Mouse (Mus musculus): ENCODE measurements around the gene Acox3.
"Not testable (repeated sequence)": the region's sequence is repeated elsewhere in the genome, so short reads cannot be mapped to it uniquely, and the experiment has no call there.

Acox3 gene

DNA sequence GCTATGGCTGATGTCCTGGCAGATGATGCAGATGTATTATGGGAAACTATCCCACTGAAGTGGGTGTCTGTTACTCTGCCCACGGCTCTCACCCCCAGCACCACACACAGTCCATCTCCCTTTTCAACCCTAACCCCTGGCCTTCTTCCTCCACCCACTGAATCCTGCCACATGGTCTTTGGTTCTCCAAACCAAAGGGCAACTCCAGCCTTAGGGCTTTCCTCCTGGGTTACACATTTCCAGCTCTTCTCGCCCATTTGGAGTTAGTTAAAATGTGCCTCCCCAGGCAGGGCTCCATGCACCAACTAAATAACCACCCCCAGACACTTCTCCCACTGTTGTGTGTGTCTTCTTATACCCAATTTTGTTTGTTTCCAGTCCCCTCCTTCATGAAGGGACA is 4.4 kb upstream of the Acox3 start:
- DNase-seq = no peak

DNA sequence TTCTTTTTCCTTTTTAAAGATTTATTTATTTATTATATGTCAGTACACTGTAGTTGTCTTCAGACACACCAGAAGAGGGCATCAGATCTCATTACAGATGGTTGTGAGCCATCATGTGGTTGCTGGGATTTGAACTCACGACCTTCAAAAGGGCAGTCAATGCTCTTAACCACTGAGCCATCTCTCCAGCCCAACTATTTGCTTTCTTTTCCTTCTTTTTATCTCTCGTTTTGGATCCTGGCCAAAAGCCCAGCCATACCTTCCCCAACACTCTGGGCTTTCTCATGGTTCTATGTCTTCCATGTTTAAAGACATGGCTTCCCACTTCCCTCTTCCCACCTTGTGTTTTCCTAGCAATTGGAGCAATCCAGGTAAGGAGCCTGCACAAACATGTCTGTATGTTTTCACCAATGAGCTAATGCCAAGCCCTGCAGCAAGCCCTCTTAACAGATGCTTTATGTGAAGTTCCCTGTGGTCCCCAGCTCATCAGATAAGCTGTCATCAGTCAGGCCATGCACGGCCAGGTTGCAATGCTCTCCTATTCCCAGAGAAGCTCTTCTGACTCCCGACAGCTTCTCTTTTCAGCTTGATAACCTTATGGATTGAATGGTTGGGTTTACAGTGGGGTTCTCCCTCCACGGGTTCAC is 3.5 kb upstream of the Acox3 start:
- DNase-seq = no peak

DNA sequence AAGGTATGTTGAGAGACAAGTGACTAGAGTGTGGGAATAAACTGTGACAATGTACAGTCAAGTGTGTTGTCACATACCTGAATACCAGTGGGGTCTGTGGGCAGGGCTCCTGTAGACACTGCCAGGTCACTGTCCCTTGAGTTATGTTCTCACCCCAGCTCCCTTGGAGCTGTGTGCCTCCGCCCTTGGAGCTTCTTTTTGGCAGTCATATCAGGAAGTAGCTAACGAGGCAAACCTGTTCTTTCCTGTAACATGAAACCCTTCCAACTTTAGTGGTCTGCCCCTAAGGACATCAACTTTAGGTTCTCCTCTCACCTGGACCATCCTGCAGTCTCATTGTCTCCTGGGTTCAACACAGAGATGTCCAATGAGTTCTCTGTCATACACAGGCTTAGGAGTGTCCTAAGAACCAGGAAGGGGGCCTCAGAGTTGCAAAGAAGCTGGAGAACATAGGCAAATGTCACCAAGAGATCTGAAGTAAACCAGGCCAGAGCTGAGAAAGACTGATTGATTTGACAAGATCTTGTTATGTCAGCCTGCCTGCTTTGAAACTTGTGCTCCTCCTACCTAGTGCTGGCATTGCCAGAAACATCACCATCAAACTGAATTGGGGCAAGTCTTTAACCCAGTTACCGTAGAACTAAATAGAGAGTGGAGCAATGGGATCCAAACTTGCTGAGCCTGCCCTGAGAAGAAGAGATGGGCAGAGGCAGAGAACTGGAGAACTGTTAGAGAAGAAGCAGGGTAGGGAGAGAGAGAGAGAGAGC is 2.5 kb upstream of the Acox3 start:
- DNase-seq = no peak

GRCm38 (mm10) chr5:35583221-35583783 is 462 bp downstream of the Acox3 start:
- peak; percentile 40 for DNase-seq

DNA sequence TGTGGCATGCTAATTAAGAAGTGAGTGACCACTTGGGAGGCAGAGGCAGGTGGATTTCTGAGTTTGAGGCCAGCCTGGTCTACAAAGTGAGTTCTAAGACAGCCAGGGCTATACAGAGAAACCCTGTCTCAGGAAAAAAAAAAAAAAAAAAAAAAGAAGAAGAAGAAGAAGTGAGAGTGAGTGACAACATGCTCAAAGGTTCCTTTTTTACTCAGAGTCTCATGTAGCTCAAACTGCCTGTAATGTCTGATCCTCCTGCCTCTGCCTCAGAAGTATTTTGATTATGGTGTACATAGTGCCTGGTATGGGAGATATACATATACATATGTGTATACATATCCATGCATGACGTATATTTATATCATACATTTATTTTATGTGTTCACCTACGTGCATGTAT is 1.4 kb downstream of the Acox3 start:
- DNase-seq = not testable (repeated sequence)

DNA sequence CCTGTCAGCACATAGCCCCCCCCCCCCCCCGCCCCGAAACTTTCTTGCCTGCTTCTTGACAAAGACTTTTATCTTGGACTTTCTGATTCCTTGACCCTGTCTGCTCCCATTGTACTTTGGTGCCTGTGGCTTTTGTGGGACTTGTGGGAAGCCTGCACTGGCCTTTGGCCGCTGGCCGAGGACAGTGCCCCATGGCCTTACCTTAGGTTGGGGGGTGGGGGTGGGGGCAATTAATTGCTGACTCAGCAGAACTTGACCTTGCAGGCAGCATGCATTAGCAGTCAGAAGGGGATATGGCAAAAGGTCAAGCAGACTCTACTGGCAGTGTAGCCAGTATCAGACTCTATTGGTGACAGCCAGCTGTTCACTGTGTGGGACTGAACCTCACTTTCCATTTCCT is 8.7 kb downstream of the Acox3 start:
- DNase-seq = no peak

GRCm38 (mm10) chr5:35592081-35592736 is 9.4 kb downstream of the Acox3 start:
- DNase-seq = no peak

GRCm38 (mm10) chr5:35592824-35593223 is 10.0 kb downstream of the Acox3 start:
- no peak for DNase-seq

- DNase-seq = no peak
Measured at GRCm38 (mm10) chr5:35593272-35593671, 10.4 kb downstream of the Acox3 start.

DNA sequence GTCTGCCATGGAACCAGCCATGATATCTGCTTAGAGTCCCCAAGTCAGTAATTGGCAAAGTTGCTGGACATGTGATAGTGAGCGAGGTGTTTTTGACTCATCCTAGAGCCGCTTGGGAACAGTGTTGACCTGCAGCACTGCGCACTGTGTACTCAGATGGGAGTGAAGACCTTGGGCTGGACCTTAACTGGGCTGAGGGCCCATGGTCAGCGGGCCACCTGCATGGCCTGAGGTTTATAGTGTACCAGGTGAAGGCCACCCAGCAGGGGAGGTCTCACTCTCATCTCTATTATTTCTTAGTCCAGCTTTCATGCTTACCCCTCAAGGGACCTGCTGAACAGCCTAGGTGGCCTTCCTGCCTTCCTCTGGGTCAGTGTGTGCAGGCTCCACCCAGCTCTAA is 11.9 kb downstream of the Acox3 start:
- DNase-seq = no peak

GRCm38 (mm10) chr5:35595706-35596105 is 12.9 kb downstream of the Acox3 start:
- DNase-seq = peak; percentile 85

- DNase-seq = peak; percentile 73
Measured at GRCm38 (mm10) chr5:35596169-35597160, 13.6 kb downstream of the Acox3 start.

- DNase-seq = no peak
Measured at GRCm38 (mm10) chr5:35600233-35600632, 17.4 kb downstream of the Acox3 start.

- no peak for DNase-seq
Measured at GRCm38 (mm10) chr5:35601526-35601925, 18.7 kb downstream of the Acox3 start.

GRCm38 (mm10) chr5:35605355-35605754 is 22.5 kb downstream of the Acox3 start:
- no peak for DNase-seq

DNA sequence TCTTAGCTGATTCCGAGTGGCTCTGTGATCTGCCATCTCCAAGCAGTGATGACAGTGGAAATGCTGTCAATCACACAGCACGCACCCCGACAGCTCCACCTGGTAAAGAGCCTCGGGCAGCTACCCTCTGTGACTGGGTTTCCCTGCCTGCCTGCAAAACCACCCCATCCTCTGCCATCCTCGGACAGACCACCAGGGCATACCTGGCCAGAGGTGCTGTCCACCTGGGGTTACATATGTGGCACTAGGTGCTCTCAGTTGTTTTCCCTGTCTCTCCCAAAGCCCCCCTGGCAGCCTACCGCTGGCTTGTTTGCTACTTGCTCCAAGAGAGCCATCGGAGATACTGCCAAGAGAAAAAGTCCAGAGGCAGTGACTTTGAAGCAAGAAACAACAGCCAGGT is 24.0 kb downstream of the Acox3 start:
- DNase-seq = no peak

DNA sequence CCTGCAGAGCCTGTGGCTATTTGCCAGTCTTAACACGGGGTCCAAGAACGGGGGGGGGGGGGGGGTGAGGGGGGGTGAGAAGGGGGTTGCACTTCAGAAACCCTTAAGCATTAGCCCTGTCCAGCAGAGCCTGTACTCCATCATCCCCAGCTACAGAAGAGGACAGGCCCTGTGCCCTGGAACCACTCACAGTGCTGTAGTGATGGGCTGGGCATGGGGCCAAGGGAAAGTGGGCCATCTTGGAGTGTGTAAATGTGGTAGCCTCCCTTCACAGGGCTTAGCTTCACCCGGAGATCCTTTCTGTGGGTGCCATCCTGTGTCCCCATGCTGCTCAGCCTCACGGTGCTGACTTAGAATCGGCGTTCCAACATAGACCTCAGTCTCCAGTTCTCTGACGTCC is 24.9 kb downstream of the Acox3 start:
- DNase-seq = peak; percentile 56

DNA sequence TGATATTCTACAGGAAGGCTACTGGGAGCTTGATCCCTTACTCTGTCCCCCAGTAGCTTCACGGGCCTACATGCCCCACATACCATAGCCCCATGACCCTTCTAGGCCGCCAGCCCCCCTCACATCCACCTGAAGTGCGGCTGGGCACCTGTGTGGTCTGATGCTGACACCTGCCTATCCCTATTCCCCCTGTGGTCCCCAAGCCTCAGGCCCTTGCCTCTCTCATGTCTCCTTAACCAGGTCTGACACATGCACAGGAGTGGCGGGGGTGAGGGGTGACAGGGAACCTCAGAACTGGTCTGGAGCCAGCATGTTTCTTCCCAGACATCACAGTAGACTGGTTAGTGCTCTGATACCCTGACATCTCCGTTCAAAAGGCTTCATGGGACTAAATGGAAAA is 25.7 kb downstream of the Acox3 start:
- no peak for DNase-seq

GRCm38 (mm10) chr5:35609381-35609780 is 26.5 kb downstream of the Acox3 start:
- DNase-seq = peak; percentile 68

DNA sequence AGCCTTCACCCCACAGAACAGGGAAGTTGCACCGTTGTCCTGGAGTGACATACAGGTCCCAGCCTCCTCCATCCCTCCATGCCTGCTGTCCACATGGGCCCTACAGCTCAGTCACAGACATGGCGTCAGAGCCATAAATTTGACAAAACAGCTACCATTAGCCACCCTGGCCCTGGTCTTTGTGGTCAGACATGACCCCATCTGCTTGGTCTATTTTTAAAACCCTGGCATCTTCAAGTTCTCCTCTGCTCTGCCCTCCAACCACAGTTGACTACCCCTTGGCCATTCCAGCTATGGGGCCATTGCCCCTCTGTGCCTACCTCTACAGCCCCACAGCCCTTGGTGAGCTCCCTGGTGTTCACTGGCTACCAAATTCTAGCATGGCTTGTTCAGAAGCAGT is 27.1 kb downstream of the Acox3 start:
- no peak for DNase-seq

GRCm38 (mm10) chr5:35610381-35610780 is 27.5 kb downstream of the Acox3 start:
- no peak for DNase-seq

DNA sequence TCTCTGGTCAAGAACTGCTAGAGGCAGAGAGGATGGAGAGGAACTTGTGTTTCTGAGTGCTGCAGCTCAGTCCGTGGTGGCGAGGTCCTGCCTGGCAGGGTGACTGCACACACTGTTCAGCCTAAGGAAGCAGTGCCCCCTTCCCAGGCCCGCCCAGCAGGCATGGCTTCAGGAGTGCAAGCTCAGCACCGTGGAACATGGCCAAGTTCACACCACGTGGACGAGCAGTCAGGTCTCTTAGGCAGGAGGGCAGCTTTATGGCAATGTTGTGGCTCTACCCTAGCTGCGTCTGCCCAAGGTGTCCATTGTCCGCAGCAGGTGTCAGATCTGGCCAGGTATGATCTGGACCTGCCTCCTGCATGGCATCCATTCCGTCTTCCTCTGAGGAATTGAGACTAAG is 28.3 kb downstream of the Acox3 start:
- no peak for DNase-seq

Measured in lung, postnatal 36 days (tissue).